Mouse (Mus musculus) hindbrain, embryonic 12.5 days (tissue): ENCODE measurements at regions not wholly inside any gene's neighbourhood (a gene's known extent, or its start where the extent isn't known, plus 50 kb on each side); places are given as distances from the start of the nearest gene placed in this dataset.

Experiments
- ATAC-seq: fragments of 200-750 bp; cut with Nextera tagmentation; 2 replicates; pipeline ENCODE4 v1.8.0; 2017; ENCODE audit warnings: moderate TSS enrichment; ENCODE audit not compliant: low FRiP score
- H3K27ac ChIP-seq: fragments of 300-500 bp; sonication (generic); 2 replicates; pipeline ENCODE4 v1.5.1; 2016; ENCODE audit warnings: mild to moderate bottlenecking
- H3K27me3 ChIP-seq: fragments of 300-500 bp; sonication (generic); 2 replicates; pipeline ENCODE4 v1.6.1; 2016; ENCODE audit warnings: mild to moderate bottlenecking
- H3K36me3 ChIP-seq: fragments of 300-500 bp; sonication (generic); 2 replicates; pipeline ENCODE4 v1.6.1; 2016; ENCODE audit warnings: mild to moderate bottlenecking
- H3K4me1 ChIP-seq: fragments of 300-500 bp; sonication (generic); 2 replicates; pipeline ENCODE4 v1.6.1; 2016
- H3K4me2 ChIP-seq: fragments of 300-500 bp; sonication (generic); replicated peaks from 2 replicates; pipeline ENCODE4 v1.6.1; 2016; ENCODE audit warnings: mild to moderate bottlenecking
- H3K4me3 ChIP-seq: fragments of 300-500 bp; sonication (generic); 2 replicates; pipeline ENCODE4 v1.5.1; 2016; ENCODE audit warnings: mild to moderate bottlenecking
- H3K9ac ChIP-seq: fragments of 300-500 bp; sonication (generic); 2 replicates; pipeline ENCODE4 v1.6.1; 2016; ENCODE audit warnings: mild to moderate bottlenecking, moderate library complexity
- H3K9me3 ChIP-seq: fragments of 300-500 bp; sonication (generic); replicated peaks from 2 replicates; pipeline ENCODE4 v1.6.1; 2016; ENCODE audit warnings: mild to moderate bottlenecking
- WGBS: fragments of 180-500 bp; shearing (Covaris S2); methylation state at CpG from one replicate; pipeline ENCODE4 v1.1.7; 2016; 5-methylcytosine and 5-hydroxymethylcytosine counted together

- H3K4me2 ChIP-seq: no peak overlapping the region
- WGBS: 45% methylated on average over 10 of the region's 10 CpGs
- H3K27me3 ChIP-seq: 0 out of 2 replicates have a peak, but pooled peaks cover 11% of the 10 kb centered on the region
- no peaks in the 10 kb centered on the region for H3K36me3 ChIP-seq
- H3K9me3 ChIP-seq: no peaks in the 10 kb centered on the region
- peaks cover 4% of the 10 kb centered on the region for H3K4me1 ChIP-seq
- H3K9ac ChIP-seq: no peak overlapping the region
- no peak overlapping the region for H3K4me3 ChIP-seq
- no peak overlapping the region for H3K27ac ChIP-seq
- no peak for ATAC-seq
These were observed 148.7 kb upstream of the Zfp703 start for GRCm38 (mm10) chr8:26828311-26828909.

- H3K36me3 ChIP-seq: no peaks in the 10 kb centered on the region
- ATAC-seq: no peak
- H3K27me3 ChIP-seq: peaks cover 11% of the 10 kb centered on the region; the same call in 1 of the 2 replicates
- WGBS: 89% methylated on average over 4 of the region's 4 CpGs
- no peak overlapping the region for H3K27ac ChIP-seq
- no peak overlapping the region for H3K4me2 ChIP-seq
- H3K4me1 ChIP-seq: peaks cover 11% of the 10 kb centered on the region
- H3K4me3 ChIP-seq: no peak overlapping the region
- H3K9ac ChIP-seq: no peak overlapping the region
- H3K9me3 ChIP-seq: no peaks in the 10 kb centered on the region
These were observed 147.8 kb upstream of the Zfp703 start for GRCm38 (mm10) chr8:26829313-26829712.

GRCm38 (mm10) chr8:26831148-26831547, 146.0 kb upstream of the Zfp703 start:
- WGBS: 24% methylated on average over 5 of the region's 5 CpGs
- no peaks in the 10 kb centered on the region for H3K9me3 ChIP-seq
- no peak overlapping the region for H3K4me3 ChIP-seq
- no peaks in the 10 kb centered on the region for H3K36me3 ChIP-seq
- no peak overlapping the region for H3K27ac ChIP-seq
- ATAC-seq: no peak
- peaks cover 14% of the 10 kb centered on the region; the same call in 1 of the 2 replicates for H3K27me3 ChIP-seq
- peaks cover 17% of the 10 kb centered on the region for H3K4me1 ChIP-seq
- no peak overlapping the region for H3K9ac ChIP-seq
- no peak overlapping the region for H3K4me2 ChIP-seq

- Histone ChIP-seq H3K36me3 (no peaks in the 10 kb centered on the region), H3K9ac (no peak overlapping the region), H3K9me3 (no peaks in the 10 kb centered on the region), H3K4me2 (no peak overlapping the region), H3K4me1 (peaks cover 17% of the 10 kb centered on the region), H3K4me3 (no peak overlapping the region), H3K27me3 (peaks cover 14% of the 10 kb centered on the region; the same call in 1 of the 2 replicates), H3K27ac (no peak overlapping the region)
- no peak for ATAC-seq
- 75% methylated on average over 6 of the region's 6 CpGs for WGBS
These were observed 145.3 kb upstream of the Zfp703 start for GRCm38 (mm10) chr8:26831790-26832189.

GRCm38 (mm10) chr8:26832546-26832945, 144.6 kb upstream of the Zfp703 start:
- Histone ChIP-seq H3K4me3 (no peak overlapping the region), H3K4me1 (peaks cover 17% of the 10 kb centered on the region), H3K9me3 (no peaks in the 10 kb centered on the region), H3K36me3 (no peaks in the 10 kb centered on the region), H3K27me3 (peaks cover 14% of the 10 kb centered on the region; the same call in 1 of the 2 replicates), H3K27ac (no peak overlapping the region), H3K9ac (no peak overlapping the region), H3K4me2 (no peak overlapping the region)
- 87% methylated on average over 3 of the region's 3 CpGs for WGBS
- ATAC-seq: no peak

- Histone ChIP-seq H3K4me2 (no peak overlapping the region), H3K4me3 (no peak overlapping the region), H3K27ac (no peak overlapping the region), H3K9me3 (no peaks in the 10 kb centered on the region), H3K9ac (no peak overlapping the region), H3K36me3 (no peaks in the 10 kb centered on the region), H3K27me3 (peaks cover 14% of the 10 kb centered on the region; the same call in 1 of the 2 replicates), H3K4me1 (peaks cover 17% of the 10 kb centered on the region)
- 3% methylated on average over 4 of the region's 4 CpGs for WGBS
- peak; percentile 40; the same call in 1 of the 2 replicates for ATAC-seq
These were observed 143.8 kb upstream of the Zfp703 start for GRCm38 (mm10) chr8:26833297-26833696.

GRCm38 (mm10) chr8:26833784-26834183, 143.3 kb upstream of the Zfp703 start:
- 45% methylated on average over 5 of the region's 5 CpGs for WGBS
- Histone ChIP-seq H3K4me1 (peaks cover 17% of the 10 kb centered on the region), H3K9ac (no peak overlapping the region), H3K9me3 (no peaks in the 10 kb centered on the region), H3K4me2 (no peak overlapping the region), H3K4me3 (no peak overlapping the region), H3K36me3 (no peaks in the 10 kb centered on the region), H3K27me3 (peaks cover 14% of the 10 kb centered on the region; the same call in 1 of the 2 replicates), H3K27ac (no peak overlapping the region)
- no peak for ATAC-seq

GRCm38 (mm10) chr8:26834604-26835003, 142.5 kb upstream of the Zfp703 start:
- H3K4me1 ChIP-seq: peaks cover 17% of the 10 kb centered on the region
- no peaks in the 10 kb centered on the region for H3K36me3 ChIP-seq
- H3K4me2 ChIP-seq: no peak overlapping the region
- no peak overlapping the region for H3K27ac ChIP-seq
- peaks cover 12% of the 10 kb centered on the region for H3K27me3 ChIP-seq
- no peak overlapping the region for H3K4me3 ChIP-seq
- H3K9me3 ChIP-seq: no peaks in the 10 kb centered on the region
- no peak for ATAC-seq
- WGBS: 69% methylated on average over 13 of the region's 13 CpGs
- H3K9ac ChIP-seq: no peak overlapping the region

GRCm38 (mm10) chr8:26835076-26835475, 142.0 kb upstream of the Zfp703 start:
- no peak overlapping the region for H3K27ac ChIP-seq
- no peak for ATAC-seq
- WGBS: 24% methylated on average over 8 of the region's 8 CpGs

GRCm38 (mm10) chr8:26835616-26836015, 141.5 kb upstream of the Zfp703 start:
- peaks cover 16% of the 10 kb centered on the region for H3K27me3 ChIP-seq
- H3K27ac ChIP-seq: no peak overlapping the region
- H3K36me3 ChIP-seq: no peaks in the 10 kb centered on the region
- 50% methylated on average over 6 of the region's 6 CpGs for WGBS
- no peak overlapping the region for H3K4me2 ChIP-seq
- no peak for ATAC-seq
- H3K9ac ChIP-seq: no peak overlapping the region
- no peak overlapping the region for H3K4me3 ChIP-seq
- no peaks in the 10 kb centered on the region for H3K9me3 ChIP-seq
- H3K4me1 ChIP-seq: peaks cover 17% of the 10 kb centered on the region

More at GRCm38 (mm10) chr8:26835076-26835475, 142.0 kb upstream of the Zfp703 start:
- H3K4me3 ChIP-seq: no peak overlapping the region
- no peaks in the 10 kb centered on the region for H3K9me3 ChIP-seq
- H3K27me3 ChIP-seq: peaks cover 14% of the 10 kb centered on the region
- H3K36me3 ChIP-seq: no peaks in the 10 kb centered on the region
- peaks cover 17% of the 10 kb centered on the region for H3K4me1 ChIP-seq
- H3K4me2 ChIP-seq: no peak overlapping the region
- H3K9ac ChIP-seq: no peak overlapping the region

GRCm38 (mm10) chr8:26836552-26836951, 140.6 kb upstream of the Zfp703 start:
- no peak overlapping the region for H3K4me3 ChIP-seq
- no peak for ATAC-seq

GRCm38 (mm10) chr8:26840286-26840685, 136.8 kb upstream of the Zfp703 start:
- no peak overlapping the region for H3K9ac ChIP-seq
- H3K36me3 ChIP-seq: no peaks in the 10 kb centered on the region
- no peaks in the 10 kb centered on the region for H3K9me3 ChIP-seq
- ATAC-seq: no peak
- peaks cover 11% of the 10 kb centered on the region; the same call in 1 of the 2 replicates for H3K4me1 ChIP-seq
- no peak overlapping the region for H3K4me2 ChIP-seq
- H3K4me3 ChIP-seq: no peak overlapping the region
- WGBS: 33% methylated on average over 2 of the region's 2 CpGs
- H3K27me3 ChIP-seq: peaks cover 13% of the 10 kb centered on the region; the same call in 1 of the 2 replicates
- no peak overlapping the region for H3K27ac ChIP-seq

More at GRCm38 (mm10) chr8:26836552-26836951, 140.6 kb upstream of the Zfp703 start:
- Histone ChIP-seq H3K27me3 (peaks cover 16% of the 10 kb centered on the region), H3K9me3 (no peaks in the 10 kb centered on the region), H3K36me3 (no peaks in the 10 kb centered on the region), H3K4me1 (peaks cover 23% of the 10 kb centered on the region), H3K4me2 (no peak overlapping the region), H3K9ac (no peak overlapping the region), H3K27ac (no peak overlapping the region)
- WGBS: 88% methylated on average over 7 of the region's 7 CpGs
